Mouse (Mus musculus) CH12.LX (cell line): ENCODE measurements around the gene Naip6.
"Not testable (repeated sequence)": the region's sequence is repeated elsewhere in the genome, so short reads cannot be mapped to it uniquely, and the experiment has no call there.

Experiments
- CHD1 ChIP-seq: IDR thresholded peaks from 2 replicates; pipeline ENCODE4 v1.6.1; 2012; ENCODE audit warnings: low read depth, low read length, improper control_type of control experiment, inconsistent platforms
- CTCF ChIP-seq, 2 experiments: IDR thresholded peaks in 1 of 2; conservative IDR thresholded peaks in 1 of 2; 2 replicates each; pipeline ENCODE4 v1.5.1; 2011 to 2012; ENCODE audit warnings: low read depth in 2 of 2, low read length in 2 of 2, improper control_type of control experiment in 1 of 2, inconsistent platforms in 1 of 2, mild to moderate bottlenecking in 1 of 2, moderate library complexity in 1 of 2
- MAFK ChIP-seq: IDR thresholded peaks from 2 replicates; pipeline ENCODE4 v1.6.1; 2011; ENCODE audit warnings: low read length, improper control_type of control experiment; ENCODE audit not compliant: insufficient replicate concordance
- NRF1 ChIP-seq: IDR thresholded peaks from 2 replicates; pipeline ENCODE4 v1.6.1; 2014; ENCODE audit warnings: low read depth, mild to moderate bottlenecking, inconsistent platforms, low read length, improper control_type of control experiment, moderate library complexity
- PAX5 ChIP-seq: IDR thresholded peaks from 2 replicates; pipeline ENCODE4 v1.6.1; 2012; ENCODE audit warnings: low read length, inconsistent platforms, mixed read lengths
- POLR2A ChIP-seq: IDR thresholded peaks from 2 replicates; pipeline ENCODE4 v1.6.1; 2011; ENCODE audit warnings: low read depth, mild to moderate bottlenecking, improper control_type of control experiment, low read length

DNA sequence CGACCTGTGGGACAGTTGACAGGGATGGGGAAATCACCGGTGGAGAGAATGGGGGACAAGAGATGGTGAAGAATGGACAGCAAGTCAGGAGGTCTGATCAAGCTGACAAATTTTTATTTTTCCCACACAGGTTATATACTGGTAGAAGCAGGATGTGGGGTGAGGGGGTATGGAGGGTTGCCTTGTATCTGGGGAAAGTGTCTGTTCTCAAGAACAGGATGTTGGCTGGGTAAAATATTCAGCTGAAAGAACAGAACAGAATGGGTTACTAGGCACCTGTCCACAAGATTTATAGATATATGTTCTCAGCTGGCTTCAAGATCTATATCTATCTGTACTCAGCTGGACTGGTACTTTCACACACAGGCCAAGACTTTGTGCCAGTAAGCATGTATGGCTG lies 65.6 kb downstream of the Naip6 start:
- TF ChIP-seq MAFK; PAX5; CTCF (conservative IDR thresholded peaks at IDR 0.05 in 1 of 2, IDR thresholded peaks at IDR 0.05 in 1 of 2; ENCODE audit: low read depth in 2 of 2, low read length in 2 of 2); POLR2A; NRF1; CHD1: not testable (repeated sequence)
